Mouse (Mus musculus): Measurements from ENCODE around the gene Necab3. TPM values are rescaled to one million over a fixed set of nuclear protein-coding genes. Genes with fewer than 3 reads are reported as not detected.
A peak's percentile ranks its signal among the peaks of the same experiment; 100 is the strongest.

Necab3 gene
- polyA plus RNA-seq, 1 experiment from 2014 or later = 25.7 TPM

DNA sequence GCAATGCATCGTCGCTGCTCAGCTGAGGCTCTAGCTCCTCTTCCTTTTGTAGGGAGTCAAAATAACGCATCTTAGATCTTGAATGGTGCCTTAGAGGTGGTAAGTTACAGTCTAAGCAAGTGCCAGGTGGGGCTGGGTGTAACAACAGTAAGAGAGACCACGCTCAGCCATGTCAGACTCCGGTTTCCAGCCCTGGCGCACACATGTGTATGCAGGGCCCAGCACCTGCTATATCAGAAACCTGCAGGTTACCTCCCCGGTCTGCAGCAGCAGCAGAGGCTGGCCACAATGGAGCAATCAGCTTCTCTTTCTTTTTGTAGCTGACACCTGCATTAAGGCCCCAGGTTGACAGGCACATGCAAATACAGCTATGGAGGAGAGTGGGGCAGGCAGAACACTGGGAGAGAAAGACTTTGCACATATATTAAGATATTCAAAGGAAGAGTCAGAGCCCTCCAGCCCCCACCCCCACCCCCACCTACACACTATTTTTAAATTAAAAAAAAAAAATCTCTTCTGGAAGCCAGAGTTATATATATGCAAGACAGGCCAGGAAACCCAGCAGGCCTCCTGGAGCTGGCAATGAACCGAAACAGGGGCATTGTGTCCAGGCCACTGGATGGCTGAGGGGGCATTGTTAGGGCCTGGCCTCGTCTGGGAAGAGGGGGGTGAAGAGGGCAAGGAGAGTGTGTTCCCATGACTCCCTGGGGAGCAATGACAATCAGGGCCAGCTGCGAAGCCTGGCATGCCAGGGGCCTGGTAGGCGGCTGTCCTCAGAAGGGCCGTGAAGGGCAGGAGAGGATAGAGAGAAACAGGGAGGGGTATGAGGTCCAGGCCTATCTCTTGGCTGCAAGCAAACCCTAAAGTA lies 18.4 kb upstream of the Necab3 start:
- ATAC-seq = 0 out of 2 replicates have a peak, but pooled peaks have one; percentile 21
- H3K9me3 ChIP-seq (ENCODE audit: control insufficient read depth, low read length) = no peaks in the 10 kb centered on the region
- H3K27me3 ChIP-seq (replicated peaks; ENCODE audit: control insufficient read depth, insufficient read depth, low read length) = no peaks in the 10 kb centered on the region
- WGBS = 20% methylated on average over 12 of the region's 12 CpGs
- no peak overlapping the region for H3K4me3 ChIP-seq (ENCODE audit: low read length)
- H3K4me2 ChIP-seq (ENCODE audit: low read length) = no peak overlapping the region
- H3K27ac ChIP-seq (ENCODE audit: low read depth, low read length) = 0 out of 2 replicates have a peak overlapping the region, but pooled peaks have one; percentile 34
- peak overlapping the region; percentile 13; the same call in 1 of the 2 replicates for H3K9ac ChIP-seq (ENCODE audit: low read depth, low read length)
- peaks cover 8% of the 10 kb centered on the region for H3K4me1 ChIP-seq (ENCODE audit: control insufficient read depth, insufficient read depth, low read depth, low read length)
- H3K36me3 ChIP-seq (ENCODE audit: control insufficient read depth, insufficient read depth, low read length) = no peaks in the 10 kb centered on the region

DNA sequence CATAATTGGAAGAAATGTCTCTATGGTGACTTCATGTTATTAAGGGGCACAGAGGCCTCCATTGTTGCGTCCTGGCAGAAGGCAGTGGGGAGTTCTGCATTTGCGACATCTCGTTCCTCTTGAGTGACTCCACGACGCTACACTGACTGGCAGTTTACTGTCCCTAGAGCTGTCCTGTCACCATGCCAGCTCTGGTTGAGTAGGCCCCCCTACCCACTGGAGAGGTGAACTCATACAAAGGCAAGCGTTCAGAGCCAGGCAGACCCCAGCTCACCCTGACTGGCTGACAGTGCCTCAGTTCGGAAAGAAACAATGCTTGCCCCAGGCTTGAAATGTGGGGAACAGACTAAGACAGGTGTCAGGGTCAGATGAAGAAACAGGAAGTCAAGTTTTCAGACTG lies 15.6 kb upstream of the Necab3 start:
- no peaks in the 10 kb centered on the region for H3K36me3 ChIP-seq (ENCODE audit: control insufficient read depth, insufficient read depth, low read length)
- H3K9ac ChIP-seq (ENCODE audit: low read depth, low read length) = no peak overlapping the region
- H3K27ac ChIP-seq (ENCODE audit: low read depth, low read length) = no peak overlapping the region
- no peak for ATAC-seq
- no peak overlapping the region for H3K4me3 ChIP-seq (ENCODE audit: low read length)
- no peaks in the 10 kb centered on the region for H3K9me3 ChIP-seq (ENCODE audit: control insufficient read depth, low read length)
- 31% methylated on average over 7 of the region's 7 CpGs for WGBS
- no peaks in the 10 kb centered on the region for H3K27me3 ChIP-seq (replicated peaks; ENCODE audit: control insufficient read depth, insufficient read depth, low read length)
- peaks cover 13% of the 10 kb centered on the region for H3K4me1 ChIP-seq (ENCODE audit: control insufficient read depth, insufficient read depth, low read depth, low read length)
- no peak overlapping the region for H3K4me2 ChIP-seq (ENCODE audit: low read length)

DNA sequence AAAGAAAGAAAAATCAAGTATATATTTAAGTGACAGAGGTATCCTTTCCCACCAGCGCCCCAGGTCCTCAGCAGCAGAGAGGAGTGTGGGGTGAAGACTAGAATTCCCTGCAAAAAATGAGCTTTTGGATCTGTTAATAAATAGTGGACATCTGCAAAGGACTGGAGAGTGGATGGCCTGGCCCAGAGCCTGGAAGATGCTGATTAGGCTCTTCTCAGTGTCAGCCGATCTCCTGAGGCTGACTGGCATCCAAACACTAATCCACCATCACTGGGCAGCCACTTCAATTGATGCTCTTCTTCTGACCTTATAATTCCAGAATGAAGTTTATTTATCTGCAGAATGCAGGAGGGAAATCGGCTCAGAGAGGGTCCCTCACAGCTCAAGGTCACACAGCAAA lies 14.3 kb upstream of the Necab3 start:
- no peak for ATAC-seq
- H3K4me2 ChIP-seq (ENCODE audit: low read length) = no peak overlapping the region
- H3K27ac ChIP-seq (ENCODE audit: low read depth, low read length) = no peak overlapping the region
- 80% methylated on average over 3 of the region's 3 CpGs for WGBS
- no peak overlapping the region for H3K9ac ChIP-seq (ENCODE audit: low read depth, low read length)
- no peaks in the 10 kb centered on the region for H3K27me3 ChIP-seq (replicated peaks; ENCODE audit: control insufficient read depth, insufficient read depth, low read length)
- no peaks in the 10 kb centered on the region for H3K9me3 ChIP-seq (ENCODE audit: control insufficient read depth, low read length)
- peaks cover 24% of the 10 kb centered on the region for H3K4me1 ChIP-seq (ENCODE audit: control insufficient read depth, insufficient read depth, low read depth, low read length)
- H3K4me3 ChIP-seq (ENCODE audit: low read length) = no peak overlapping the region
- H3K36me3 ChIP-seq (ENCODE audit: control insufficient read depth, insufficient read depth, low read length) = no peaks in the 10 kb centered on the region

DNA sequence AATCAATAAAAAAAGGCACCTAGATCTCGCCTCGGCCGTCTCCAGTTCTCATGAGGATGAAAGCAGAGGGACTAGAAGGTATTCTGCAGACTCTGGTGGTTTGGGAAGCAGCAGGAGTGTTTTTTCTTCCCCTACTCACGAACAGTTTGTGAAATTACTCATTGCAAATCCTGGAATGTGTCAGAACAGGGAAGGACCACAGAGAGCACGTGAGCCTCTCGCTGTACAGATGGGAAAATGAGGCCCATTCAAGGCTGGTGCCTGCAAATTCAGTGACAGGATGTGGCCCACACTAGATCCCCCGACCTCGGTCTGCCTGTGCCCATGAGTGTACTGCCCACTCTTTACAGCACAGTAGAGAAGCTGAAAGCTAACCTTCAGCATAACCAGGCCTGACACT lies 13.3 kb upstream of the Necab3 start:
- Histone ChIP-seq H3K27me3 (replicated peaks; ENCODE audit: control insufficient read depth, insufficient read depth, low read length) (no peaks in the 10 kb centered on the region), H3K4me3 (ENCODE audit: low read length) (no peak overlapping the region), H3K4me2 (ENCODE audit: low read length) (no peak overlapping the region), H3K9ac (ENCODE audit: low read depth, low read length) (no peak overlapping the region), H3K9me3 (ENCODE audit: control insufficient read depth, low read length) (no peaks in the 10 kb centered on the region), H3K27ac (ENCODE audit: low read depth, low read length) (no peak overlapping the region), H3K36me3 (ENCODE audit: control insufficient read depth, insufficient read depth, low read length) (no peaks in the 10 kb centered on the region), H3K4me1 (ENCODE audit: control insufficient read depth, insufficient read depth, low read depth, low read length) (peaks cover 18% of the 10 kb centered on the region)
- 64% methylated on average over 8 of the region's 8 CpGs for WGBS
- no peak for ATAC-seq

DNA sequence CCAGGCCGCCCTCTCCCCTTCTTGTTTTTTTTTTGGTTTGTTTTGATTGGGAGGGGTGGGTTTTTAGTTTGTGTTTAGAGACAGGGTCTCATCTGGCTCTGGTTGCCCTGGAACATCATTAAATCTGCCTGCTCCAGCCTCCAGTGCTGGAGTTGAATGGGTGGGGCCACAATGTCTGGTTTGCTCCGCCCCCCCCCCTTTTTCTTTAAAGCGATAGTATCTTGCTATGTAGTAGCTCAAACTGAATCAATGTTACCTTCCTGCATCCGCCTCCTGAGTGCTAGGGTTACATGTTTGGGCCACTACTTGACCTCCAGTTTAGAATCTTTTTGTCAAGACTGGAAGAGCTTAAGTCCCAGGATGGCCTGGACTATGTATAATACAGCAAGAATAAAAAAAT lies 12.6 kb upstream of the Necab3 start:
- no peak overlapping the region for H3K27ac ChIP-seq (ENCODE audit: low read depth, low read length)
- no peaks in the 10 kb centered on the region for H3K36me3 ChIP-seq (ENCODE audit: control insufficient read depth, insufficient read depth, low read length)
- ATAC-seq = no peak
- H3K4me1 ChIP-seq (ENCODE audit: control insufficient read depth, insufficient read depth, low read depth, low read length) = peaks cover 16% of the 10 kb centered on the region
- no peaks in the 10 kb centered on the region for H3K27me3 ChIP-seq (replicated peaks; ENCODE audit: control insufficient read depth, insufficient read depth, low read length)
- H3K9ac ChIP-seq (ENCODE audit: low read depth, low read length) = no peak overlapping the region
- WGBS = 80% methylated on average over 4 of the region's 4 CpGs
- H3K4me3 ChIP-seq (ENCODE audit: low read length) = no peak overlapping the region
- H3K4me2 ChIP-seq (ENCODE audit: low read length) = no peak overlapping the region
- no peaks in the 10 kb centered on the region for H3K9me3 ChIP-seq (ENCODE audit: control insufficient read depth, low read length)

DNA sequence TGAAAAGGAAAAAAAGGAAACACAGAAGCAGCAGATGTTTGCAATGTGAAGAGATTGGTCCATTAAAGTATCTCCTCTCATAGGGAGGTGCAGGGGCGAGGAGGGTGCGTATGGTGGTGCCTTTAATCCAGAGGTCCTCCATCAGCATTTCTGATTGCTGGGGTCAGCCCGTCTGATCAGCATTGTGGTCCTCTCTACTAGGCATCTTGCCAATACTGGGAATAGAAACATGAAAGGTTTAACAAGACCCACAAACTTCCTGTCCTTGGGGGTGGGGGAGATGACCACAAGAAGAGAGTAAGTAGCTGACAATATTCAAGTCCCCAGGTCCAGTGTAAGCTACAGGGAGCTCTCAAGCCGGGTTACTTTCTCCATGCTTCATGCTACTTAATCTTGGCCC lies 12.0 kb upstream of the Necab3 start:
- Histone ChIP-seq H3K4me3 (ENCODE audit: low read length) (no peak overlapping the region), H3K4me2 (ENCODE audit: low read length) (peak overlapping the region; percentile 99), H3K9ac (ENCODE audit: low read depth, low read length) (no peak overlapping the region), H3K36me3 (ENCODE audit: control insufficient read depth, insufficient read depth, low read length) (no peaks in the 10 kb centered on the region), H3K27ac (ENCODE audit: low read depth, low read length) (no peak overlapping the region; the same call in 1 of the 2 replicates), H3K4me1 (ENCODE audit: control insufficient read depth, insufficient read depth, low read depth, low read length) (peaks cover 18% of the 10 kb centered on the region), H3K27me3 (replicated peaks; ENCODE audit: control insufficient read depth, insufficient read depth, low read length) (no peaks in the 10 kb centered on the region), H3K9me3 (ENCODE audit: control insufficient read depth, low read length) (no peaks in the 10 kb centered on the region)
- WGBS = 63% methylated on average over 4 of the region's 4 CpGs
- ATAC-seq = no peak

DNA sequence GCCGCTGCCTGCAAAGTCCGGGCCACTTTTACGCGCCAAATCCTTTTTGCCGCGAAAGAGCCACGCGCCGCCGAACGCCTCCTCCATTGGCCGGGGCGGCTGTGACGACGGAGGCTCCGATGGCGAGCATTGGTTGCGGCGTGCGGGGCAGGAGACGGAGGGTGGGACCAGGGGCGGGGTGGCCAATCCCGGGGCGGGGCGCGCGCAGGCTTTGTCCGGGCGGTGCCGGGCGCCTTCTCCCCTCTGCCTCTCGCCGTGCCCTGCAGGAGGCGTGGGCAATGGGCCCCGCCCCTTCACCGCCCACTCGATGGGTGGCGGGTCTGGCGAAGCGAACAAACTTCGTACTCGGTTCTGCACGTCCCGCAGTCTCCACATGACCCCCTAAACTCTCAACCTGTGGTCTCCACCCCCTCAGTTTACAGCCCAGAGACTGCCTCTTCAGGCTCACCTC lies 11.2 kb upstream of the Necab3 start, which contains the start of gene E2f1:
Gene E2f1 (minus strand): TSS at position 57 of the 451 bp plus-strand sequence.
- peak; percentile 98 for ATAC-seq
- WGBS = 0% methylated on average over 37 of the region's 44 CpGs
- peak within 1 kb of the TSS; percentile 72 for H3K27ac ChIP-seq (ENCODE audit: low read depth, low read length)
- H3K27me3 ChIP-seq (replicated peaks; ENCODE audit: control insufficient read depth, insufficient read depth, low read length) = no peaks in the 10 kb centered on the region
- peaks cover 21% of the 10 kb centered on the region for H3K4me1 ChIP-seq (ENCODE audit: control insufficient read depth, insufficient read depth, low read depth, low read length)
- H3K9ac ChIP-seq (ENCODE audit: low read depth, low read length) = peak within 1 kb of the TSS; percentile 66
- no peaks in the 10 kb centered on the region for H3K36me3 ChIP-seq (ENCODE audit: control insufficient read depth, insufficient read depth, low read length)
- H3K9me3 ChIP-seq (ENCODE audit: control insufficient read depth, low read length) = no peaks in the 10 kb centered on the region
- peak within 1 kb of the TSS; percentile 62 for H3K4me3 ChIP-seq (ENCODE audit: low read length)
- H3K4me2 ChIP-seq (ENCODE audit: low read length) = peak within 1 kb of the TSS; percentile 99

DNA sequence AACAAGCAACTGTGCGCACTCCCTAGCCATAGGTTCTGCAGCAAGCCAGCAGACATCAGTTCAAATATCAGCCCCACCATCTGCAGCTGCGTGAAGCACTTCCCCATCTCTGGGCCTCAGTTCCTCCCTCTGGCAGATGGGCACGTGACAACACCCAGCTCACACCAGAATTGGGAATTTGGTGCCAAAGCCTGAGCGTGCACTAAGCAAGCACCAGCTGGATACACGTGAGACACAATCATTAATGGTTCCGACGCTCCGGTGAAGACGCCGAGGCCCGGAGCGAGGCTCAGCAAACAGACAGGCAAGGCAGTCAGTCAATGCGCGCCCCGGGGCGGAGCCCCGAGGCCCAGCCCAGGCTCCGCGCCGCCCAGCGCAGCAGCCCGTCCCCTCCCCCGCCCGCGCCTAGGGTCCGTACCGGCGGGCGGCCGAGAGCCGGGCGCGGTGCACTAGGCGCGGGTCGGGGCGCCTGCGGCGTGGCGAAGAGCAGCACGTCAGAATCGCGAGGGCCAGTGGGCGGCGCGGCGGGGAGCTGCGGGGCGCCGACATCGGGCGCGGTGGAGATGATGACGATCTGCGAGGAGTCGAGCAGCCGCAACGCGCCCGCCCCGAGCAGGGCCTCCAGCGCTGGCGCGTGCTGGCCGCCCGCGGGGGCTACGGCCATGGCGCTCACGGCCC lies 10.5 kb upstream of the Necab3 start:
- ATAC-seq = peak; percentile 35
- Histone ChIP-seq H3K4me3 (ENCODE audit: low read length) (peak overlapping the region; percentile 62), H3K4me1 (ENCODE audit: control insufficient read depth, insufficient read depth, low read depth, low read length) (peaks cover 21% of the 10 kb centered on the region), H3K27me3 (replicated peaks; ENCODE audit: control insufficient read depth, insufficient read depth, low read length) (no peaks in the 10 kb centered on the region), H3K4me2 (ENCODE audit: low read length) (peak overlapping the region; percentile 99), H3K9ac (ENCODE audit: low read depth, low read length) (peak overlapping the region; percentile 57), H3K27ac (ENCODE audit: low read depth, low read length) (peak overlapping the region; percentile 13), H3K36me3 (ENCODE audit: control insufficient read depth, insufficient read depth, low read length) (no peaks in the 10 kb centered on the region), H3K9me3 (ENCODE audit: control insufficient read depth, low read length) (no peaks in the 10 kb centered on the region)
- WGBS = under 1% methylated on average over 44 of the region's 70 CpGs
